Mouse (Mus musculus) kidney, postnatal 0 days (tissue): Measurements from ENCODE around the gene Ppil4. TPM values are rescaled to one million over a fixed set of nuclear protein-coding genes. Genes with fewer than 3 reads are reported as not detected.

ENCODE experiments used
- ATAC-seq: fragments of 200-750 bp; cut with Nextera tagmentation; replicated peaks from 2 replicates; pipeline ENCODE4 v1.8.0; 2017; ENCODE audit warnings: low read depth, moderate number of reproducible peaks, moderate TSS enrichment, moderate library complexity; ENCODE audit not compliant: low FRiP score
- DNase-seq: peaks from one replicate; pipeline ENCODE4 v3.0.0-alpha.2; 2016; ENCODE audit warnings: low spot score
- H3K27ac ChIP-seq: fragments of 300-500 bp; sonication (generic); 2 replicates; pipeline ENCODE4 v1.5.1; 2014; ENCODE audit warnings: mild to moderate bottlenecking
- H3K27me3 ChIP-seq: fragments of 300-500 bp; sonication (generic); 2 replicates; pipeline ENCODE4 v1.6.1; 2014; ENCODE audit warnings: low read length, mixed read lengths; ENCODE audit not compliant: insufficient read depth
- H3K36me3 ChIP-seq: fragments of 300-500 bp; sonication (generic); 2 replicates; pipeline ENCODE4 v1.6.1; 2014; ENCODE audit warnings: low read length, mixed read lengths; ENCODE audit not compliant: insufficient read depth
- H3K4me1 ChIP-seq: fragments of 300-500 bp; sonication (generic); replicated peaks from 2 replicates; pipeline ENCODE4 v1.6.1; 2014; ENCODE audit warnings: antibody characterized with exemption, low read length, mixed read lengths; ENCODE audit not compliant: insufficient read depth
- H3K4me2 ChIP-seq: fragments of 300-500 bp; sonication (generic); 2 replicates; pipeline ENCODE4 v1.6.1; 2014; ENCODE audit warnings: mild to moderate bottlenecking, low read length, moderate library complexity, mixed read lengths
- H3K4me3 ChIP-seq: fragments of 300-500 bp; sonication (generic); replicated peaks from 2 replicates; pipeline ENCODE4 v1.5.1; 2014; ENCODE audit warnings: low read depth, low read length
- H3K9ac ChIP-seq: fragments of 300-500 bp; sonication (generic); 2 replicates; pipeline ENCODE4 v1.6.1; 2014; ENCODE audit warnings: low read depth, low read length
- H3K9me3 ChIP-seq: fragments of 300-500 bp; sonication (generic); replicated peaks from 2 replicates; pipeline ENCODE4 v1.6.1; 2016; ENCODE audit warnings: low read length, inconsistent platforms, mixed read lengths
- CTCF ChIP-seq: IDR thresholded peaks from 2 replicates; pipeline ENCODE4 v1.5.1; 2016; ENCODE audit warnings: antibody characterized with exemption, low read depth, mild to moderate bottlenecking, moderate library complexity
- WGBS: fragments of 180-500 bp; shearing (Covaris S2); extraction: QIAGEN DNeasy Blood & Tissue Kit; methylation state at CpG from one replicate; pipeline ENCODE4 v1.1.7; 2014; 5-methylcytosine and 5-hydroxymethylcytosine counted together
- polyA plus RNA-seq: library from polyadenylated mRNA; unstranded; fragments of >200 nt; fragmentation: Nextera tagmentation; extraction: Ambion mirVana; gene quantifications from 2 replicates; pipeline ENCODE4 v1.2.1, GENCODE M21; 2015

Ppil4 gene
- polyA plus RNA-seq, 1 experiment from 2014 or later, result 32.2 TPM

DNA sequence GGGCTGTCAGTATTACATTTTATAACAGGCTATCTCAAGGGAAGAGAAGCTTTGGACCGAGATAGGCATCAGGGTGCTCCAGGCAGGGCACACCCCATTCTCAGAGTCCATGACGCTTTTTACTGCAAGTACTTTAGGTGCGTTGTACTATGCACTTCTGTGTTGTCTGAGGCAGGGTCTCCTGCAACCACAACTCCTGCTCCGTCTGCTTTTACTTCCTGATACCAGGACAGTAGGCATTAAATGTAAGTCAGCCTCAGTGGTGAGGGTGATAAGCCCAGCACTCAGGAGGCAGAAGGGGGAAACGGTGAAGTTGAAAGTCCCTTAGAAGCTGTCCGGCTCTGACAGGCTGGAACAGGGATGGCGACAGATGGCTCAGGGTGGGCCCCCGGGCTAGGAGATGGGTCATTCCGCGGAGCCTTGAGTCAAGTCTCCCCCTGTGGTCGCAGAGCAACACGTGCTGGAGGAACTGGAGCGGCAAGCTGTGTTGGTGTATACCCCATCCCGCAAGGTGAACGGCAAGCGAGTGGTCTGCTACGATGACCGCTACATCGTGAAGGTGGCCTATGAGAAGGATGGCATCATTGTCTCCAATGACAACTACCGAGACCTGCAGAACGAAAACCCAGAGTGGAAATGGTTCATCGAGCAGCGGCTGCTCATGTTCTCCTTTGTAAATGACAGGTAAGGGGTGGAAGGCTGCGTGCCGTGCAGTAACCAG lies 69.4 kb downstream of the Ppil4 start:
- TF ChIP-seq CTCF, result no peak
- 89% methylated on average over 25 of the region's 25 CpGs for WGBS
- no peak overlapping the region for H3K27ac ChIP-seq
- H3K9ac ChIP-seq, result no peak overlapping the region
- H3K9me3 ChIP-seq, result no peaks in the 10 kb centered on the region
- ATAC-seq (no peak), DNase-seq (no peak)
- no peaks in the 10 kb centered on the region for H3K36me3 ChIP-seq
- H3K27me3 ChIP-seq, result no peaks in the 10 kb centered on the region
- H3K4me1 ChIP-seq, result no peaks in the 10 kb centered on the region
- H3K4me3 ChIP-seq, result no peak overlapping the region
- no peak overlapping the region for H3K4me2 ChIP-seq

DNA sequence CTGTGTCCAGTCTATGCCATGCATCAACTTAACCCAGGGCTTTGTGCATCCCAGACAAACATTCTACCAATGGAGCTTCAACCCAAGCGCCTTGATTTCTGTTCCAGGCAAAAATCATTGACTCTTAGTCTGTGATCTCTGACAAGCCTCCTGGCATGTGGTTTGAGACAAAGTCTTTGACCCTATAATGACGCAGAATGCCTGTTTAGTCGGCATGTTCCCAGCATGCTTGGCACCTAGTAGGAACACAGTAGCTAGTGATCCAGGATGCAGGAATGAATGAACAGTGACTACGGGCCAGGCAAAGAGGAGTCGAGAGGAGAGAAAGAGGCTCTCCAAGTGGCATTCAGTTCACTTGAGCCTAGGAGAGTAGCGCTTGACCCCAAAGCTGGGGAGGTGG lies 70.7 kb downstream of the Ppil4 start:
- Histone ChIP-seq H3K27ac (no peak overlapping the region), H3K4me2 (no peak overlapping the region), H3K9me3 (no peaks in the 10 kb centered on the region), H3K4me3 (no peak overlapping the region), H3K9ac (no peak overlapping the region), H3K4me1 (0 out of 2 replicates have a peak, but pooled peaks cover 4% of the 10 kb centered on the region), H3K27me3 (peaks cover 4% of the 10 kb centered on the region; the same call in 1 of the 2 replicates), H3K36me3 (no peaks in the 10 kb centered on the region)
- DNase-seq (no peak), ATAC-seq (no peak)
- WGBS, result 94% methylated on average over 6 of the region's 6 CpGs
- TF ChIP-seq CTCF, result no peak

DNA sequence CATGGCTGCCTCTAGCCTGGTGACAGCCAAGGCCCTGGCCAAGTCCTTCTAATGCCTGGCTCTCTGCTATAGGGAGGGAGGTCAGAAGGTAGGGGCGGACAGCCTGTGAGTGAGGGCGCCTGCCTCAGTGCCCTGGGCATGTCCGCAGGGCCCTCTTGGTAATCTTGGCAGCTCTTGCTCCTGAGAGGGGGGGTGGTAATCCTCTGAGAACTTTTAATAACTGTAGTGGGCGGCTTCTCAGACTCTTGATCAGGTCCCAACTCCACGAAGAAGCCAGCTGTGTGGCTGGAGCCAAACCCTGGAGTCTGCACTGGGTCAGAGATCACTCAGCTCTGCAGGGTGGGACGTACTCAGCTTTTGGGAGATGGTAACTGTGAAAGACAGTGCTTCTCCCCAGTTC lies 71.5 kb downstream of the Ppil4 start:
- 0 out of 2 replicates have a peak, but pooled peaks cover 4% of the 10 kb centered on the region for H3K4me1 ChIP-seq
- H3K36me3 ChIP-seq, result no peaks in the 10 kb centered on the region
- H3K4me3 ChIP-seq, result no peak overlapping the region
- no peak overlapping the region for H3K27ac ChIP-seq
- DNase-seq (no peak), ATAC-seq (no peak)
- H3K27me3 ChIP-seq, result peaks cover 4% of the 10 kb centered on the region; the same call in 1 of the 2 replicates
- no peaks in the 10 kb centered on the region for H3K9me3 ChIP-seq
- 71% methylated on average over 6 of the region's 6 CpGs for WGBS
- no peak overlapping the region for H3K4me2 ChIP-seq
- no peak for TF ChIP-seq CTCF
- H3K9ac ChIP-seq, result no peak overlapping the region

DNA sequence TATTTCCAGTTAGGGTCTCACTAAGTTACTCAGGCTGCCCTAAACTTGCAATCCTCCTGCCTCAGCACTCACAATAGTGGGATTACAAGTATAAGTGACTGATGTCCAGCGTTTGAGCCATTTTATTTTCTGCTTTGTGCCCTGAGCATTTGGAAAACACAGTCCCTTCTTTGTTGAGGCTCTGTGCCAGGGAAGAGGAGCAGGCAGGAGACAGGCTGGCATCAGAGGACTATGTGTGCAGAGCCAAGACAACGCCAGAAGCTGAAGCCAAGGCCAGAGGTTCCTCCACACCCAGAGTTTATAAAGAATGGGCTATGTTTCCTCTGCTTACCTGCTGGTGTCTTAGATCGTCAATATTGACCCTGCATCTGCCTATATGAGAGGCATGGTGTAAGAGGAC lies 72.1 kb downstream of the Ppil4 start:
- H3K27ac ChIP-seq, result no peak overlapping the region
- no peak overlapping the region for H3K9ac ChIP-seq
- no peak overlapping the region for H3K4me3 ChIP-seq
- WGBS, result 85% methylated on average over 3 of the region's 3 CpGs
- no peak for TF ChIP-seq CTCF
- DNase-seq (no peak), ATAC-seq (no peak)
- no peaks in the 10 kb centered on the region for H3K36me3 ChIP-seq
- H3K27me3 ChIP-seq, result peaks cover 4% of the 10 kb centered on the region; the same call in 1 of the 2 replicates
- H3K9me3 ChIP-seq, result no peaks in the 10 kb centered on the region
- no peak overlapping the region for H3K4me2 ChIP-seq
- H3K4me1 ChIP-seq, result 0 out of 2 replicates have a peak, but pooled peaks cover 4% of the 10 kb centered on the region

DNA sequence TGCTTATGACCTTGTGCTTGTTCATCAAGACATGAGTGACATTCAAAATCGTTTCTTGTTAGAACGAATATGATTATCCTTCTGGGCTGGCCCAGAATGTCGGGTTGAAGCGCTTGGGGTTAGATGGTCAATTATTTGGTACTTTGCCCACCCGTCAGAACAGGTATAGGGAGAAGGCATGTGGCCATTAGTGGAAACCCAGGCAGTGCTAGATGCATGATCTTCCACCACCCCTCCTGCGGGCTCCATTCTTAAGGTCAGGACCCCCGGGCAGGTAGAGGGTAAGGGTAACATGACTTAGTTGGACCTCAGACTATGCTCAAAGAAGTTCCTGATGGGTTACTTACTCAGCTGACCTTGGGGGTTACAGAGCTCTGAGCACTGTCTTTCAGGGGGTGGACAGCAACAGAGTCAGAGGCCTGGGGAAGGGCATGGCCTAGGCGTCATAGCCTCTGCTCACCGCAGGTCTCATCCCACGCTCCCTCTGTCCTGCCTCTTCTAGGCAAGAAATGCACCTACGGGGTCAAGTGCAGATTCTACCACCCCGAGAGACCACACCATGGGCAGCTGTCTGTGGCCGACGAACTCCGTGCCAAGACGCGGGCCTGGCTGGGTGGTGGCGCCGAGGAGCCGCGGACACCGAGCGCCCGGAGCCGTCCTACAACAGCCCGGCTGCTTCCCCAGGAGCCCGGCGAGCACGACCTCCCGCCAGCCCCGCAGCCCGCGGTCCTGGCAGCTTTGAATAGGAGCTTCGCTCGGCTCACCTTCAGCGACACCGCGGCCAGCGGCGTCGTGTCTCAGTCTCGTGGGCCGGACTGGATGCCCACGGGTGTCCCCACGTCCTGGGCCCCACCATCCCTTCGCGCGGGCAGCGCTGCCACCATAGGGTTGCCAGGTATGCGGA lies 74.3 kb downstream of the Ppil4 start:
- 19% methylated on average over 50 of the region's 50 CpGs for WGBS
- Histone ChIP-seq H3K27me3 (peaks cover 4% of the 10 kb centered on the region; the same call in 1 of the 2 replicates), H3K9ac (0 out of 2 replicates have a peak overlapping the region, but pooled peaks have one; percentile 27), H3K27ac (no peak overlapping the region), H3K36me3 (no peaks in the 10 kb centered on the region), H3K9me3 (no peaks in the 10 kb centered on the region), H3K4me1 (0 out of 2 replicates have a peak, but pooled peaks cover 4% of the 10 kb centered on the region), H3K4me3 (peak overlapping the region; percentile 34), H3K4me2 (peak overlapping the region; percentile 60)
- ATAC-seq, result peak; percentile 34; the same call in 1 of the 2 replicates
- TF ChIP-seq CTCF, result no peak
- DNase-seq, result peak; percentile 11

DNA sequence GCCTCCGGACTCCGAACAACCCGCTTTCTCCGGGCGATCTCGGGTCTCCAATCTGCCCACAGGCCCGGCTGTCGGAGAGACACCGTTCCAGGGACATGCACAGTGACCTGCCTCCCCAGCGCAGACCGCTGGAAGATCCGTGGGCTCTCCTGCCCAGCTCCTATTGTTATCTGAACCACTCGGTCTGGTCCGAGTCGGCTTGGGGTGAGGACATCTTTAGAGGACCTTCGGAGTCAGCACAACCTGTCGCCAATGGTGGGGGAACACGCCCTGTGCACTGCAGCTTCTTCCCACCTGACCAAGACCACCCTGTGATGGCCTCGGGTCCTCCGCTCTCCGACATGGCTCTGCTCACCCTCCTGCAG lies 75.0 kb downstream of the Ppil4 start:
- Histone ChIP-seq H3K27ac (no peak overlapping the region), H3K4me1 (0 out of 2 replicates have a peak, but pooled peaks cover 4% of the 10 kb centered on the region), H3K9ac (0 out of 2 replicates have a peak overlapping the region, but pooled peaks have one; percentile 27), H3K9me3 (no peaks in the 10 kb centered on the region), H3K36me3 (no peaks in the 10 kb centered on the region), H3K4me2 (peak overlapping the region; percentile 60), H3K4me3 (peak overlapping the region; percentile 34), H3K27me3 (peaks cover 4% of the 10 kb centered on the region; the same call in 1 of the 2 replicates)
- ATAC-seq (0 out of 2 replicates have a peak, but pooled peaks have one; percentile 17), DNase-seq (peak; percentile 15)
- TF ChIP-seq CTCF, result no peak
- 20% methylated on average over 21 of the region's 21 CpGs for WGBS
